Mouse (Mus musculus) intestine, embryonic 16.5 days (tissue): ENCODE measurements at regions not wholly inside any gene's neighbourhood (a gene's known extent, or its start where the extent isn't known, plus 50 kb on each side); places are given as distances from the start of the nearest gene placed in this dataset.
"Not testable (repeated sequence)": the region's sequence is repeated elsewhere in the genome, so short reads cannot be mapped to it uniquely, and the experiment has no call there.

Source experiments
- ATAC-seq: fragments of 200-750 bp; cut with Nextera tagmentation; 2 replicates; pipeline ENCODE4 v1.8.0; 2017; ENCODE audit warnings: moderate TSS enrichment, moderate library complexity
- H3K27ac ChIP-seq: fragments of 300-500 bp; sonication (generic); 2 replicates; pipeline ENCODE4 v1.5.1; 2014; ENCODE audit warnings: mild to moderate bottlenecking, low read length
- H3K27me3 ChIP-seq: fragments of 300-500 bp; sonication (generic); replicated peaks from 2 replicates; pipeline ENCODE4 v1.6.1; 2014; ENCODE audit warnings: low read length, control low read depth, mixed read lengths; ENCODE audit not compliant: control insufficient read depth, insufficient read depth
- H3K36me3 ChIP-seq: fragments of 300-500 bp; sonication (generic); 2 replicates; pipeline ENCODE4 v1.6.1; 2014; ENCODE audit warnings: low read length, control low read depth; ENCODE audit not compliant: control insufficient read depth, insufficient read depth
- H3K4me1 ChIP-seq: fragments of 300-500 bp; sonication (generic); 2 replicates; pipeline ENCODE4 v1.6.1; 2014; ENCODE audit warnings: low read length, control low read depth, mixed read lengths; ENCODE audit not compliant: control insufficient read depth, insufficient read depth
- H3K4me2 ChIP-seq: fragments of 300-500 bp; sonication (generic); 2 replicates; pipeline ENCODE4 v1.6.1; 2014; ENCODE audit warnings: low read depth, low read length, control low read depth
- H3K4me3 ChIP-seq: fragments of 300-500 bp; sonication (generic); 2 replicates; pipeline ENCODE4 v1.5.1; 2014; ENCODE audit warnings: mild to moderate bottlenecking, low read length
- H3K9ac ChIP-seq: fragments of 300-500 bp; sonication (generic); 2 replicates; pipeline ENCODE4 v1.6.1; 2014; ENCODE audit warnings: low read depth, low read length
- H3K9me3 ChIP-seq: fragments of 300-500 bp; sonication (generic); 2 replicates; pipeline ENCODE4 v1.6.1; 2016; ENCODE audit warnings: low read length, control low read depth; ENCODE audit not compliant: control insufficient read depth
- WGBS: fragments of 180-500 bp; shearing (Covaris S2); extraction: QIAGEN DNeasy Blood & Tissue Kit; methylation state at CpG from one replicate; pipeline ENCODE4 v1.1.7; 2014; 5-methylcytosine and 5-hydroxymethylcytosine counted together

- H3K27me3 ChIP-seq = no peaks in the 10 kb centered on the region
- no peak overlapping the region for H3K27ac ChIP-seq
- no peaks in the 10 kb centered on the region for H3K4me1 ChIP-seq
- no peaks in the 10 kb centered on the region for H3K9me3 ChIP-seq
- no peaks in the 10 kb centered on the region for H3K36me3 ChIP-seq
- no peak overlapping the region for H3K9ac ChIP-seq
- H3K4me2 ChIP-seq = no peak overlapping the region
- no peak overlapping the region for H3K4me3 ChIP-seq
- no peak for ATAC-seq
Measured at GRCm38 (mm10) chr14:74259437-74259836, 381.2 kb upstream of the Htr2a start.

- Histone ChIP-seq H3K4me3 (no peak overlapping the region), H3K4me2 (no peak overlapping the region), H3K9ac (no peak overlapping the region), H3K4me1 (no peaks in the 10 kb centered on the region), H3K27me3 (no peaks in the 10 kb centered on the region), H3K9me3 (no peaks in the 10 kb centered on the region), H3K36me3 (no peaks in the 10 kb centered on the region), H3K27ac (no peak overlapping the region)
- no peak for ATAC-seq
- WGBS = 74% methylated on average over 1 of the region's 1 CpGs
Measured at GRCm38 (mm10) chr14:74267086-74267485, 373.6 kb upstream of the Htr2a start.

- Histone ChIP-seq H3K36me3 (no peaks in the 10 kb centered on the region), H3K4me1 (no peaks in the 10 kb centered on the region), H3K27me3 (no peaks in the 10 kb centered on the region), H3K9me3 (no peaks in the 10 kb centered on the region), H3K4me2 (no peak overlapping the region), H3K27ac (no peak overlapping the region), H3K4me3 (no peak overlapping the region), H3K9ac (no peak overlapping the region)
- WGBS = 61% methylated on average over 3 of the region's 3 CpGs
- ATAC-seq = no peak
Measured at GRCm38 (mm10) chr14:74294560-74294959, 346.1 kb upstream of the Htr2a start.

- Histone ChIP-seq H3K9me3 (no peaks in the 10 kb centered on the region), H3K27me3 (no peaks in the 10 kb centered on the region), H3K4me1 (no peaks in the 10 kb centered on the region), H3K36me3 (no peaks in the 10 kb centered on the region), H3K4me3 (no peak overlapping the region), H3K9ac (no peak overlapping the region), H3K27ac (no peak overlapping the region), H3K4me2 (no peak overlapping the region)
- ATAC-seq = no peak
- 80% methylated on average over 3 of the region's 3 CpGs for WGBS
Measured at GRCm38 (mm10) chr14:74304483-74304882, 336.2 kb upstream of the Htr2a start.

GRCm38 (mm10) chr14:74306717-74307307 is 333.8 kb upstream of the Htr2a start:
- no peaks in the 10 kb centered on the region for H3K27me3 ChIP-seq
- H3K4me1 ChIP-seq = no peaks in the 10 kb centered on the region
- WGBS = 86% methylated on average over 16 of the region's 16 CpGs
- ATAC-seq = no peak
- no peak overlapping the region for H3K4me3 ChIP-seq
- no peaks in the 10 kb centered on the region for H3K36me3 ChIP-seq
- H3K4me2 ChIP-seq = no peak overlapping the region
- no peak overlapping the region for H3K9ac ChIP-seq
- no peaks in the 10 kb centered on the region for H3K9me3 ChIP-seq
- H3K27ac ChIP-seq = no peak overlapping the region

- H3K4me3 ChIP-seq, H3K9me3 ChIP-seq, ATAC-seq, H3K9ac ChIP-seq, H3K27me3 ChIP-seq, H3K4me2 ChIP-seq, H3K36me3 ChIP-seq, H3K4me1 ChIP-seq, H3K27ac ChIP-seq: not testable (repeated sequence)
- WGBS = 61% methylated on average over 2 of the region's 2 CpGs
Measured at GRCm38 (mm10) chr14:74309451-74309850, 331.2 kb upstream of the Htr2a start.

- no peak for ATAC-seq
- 71% methylated on average over 1 of the region's 1 CpGs for WGBS
- H3K4me2 ChIP-seq = no peak overlapping the region
Measured at GRCm38 (mm10) chr14:74327291-74327690, 313.3 kb upstream of the Htr2a start.

GRCm38 (mm10) chr14:74350751-74351150 is 289.9 kb upstream of the Htr2a start:
- H3K4me2 ChIP-seq = no peak overlapping the region
- no peaks in the 10 kb centered on the region for H3K36me3 ChIP-seq
- ATAC-seq = no peak

More at GRCm38 (mm10) chr14:74327291-74327690, 313.3 kb upstream of the Htr2a start:
- Histone ChIP-seq H3K27me3 (no peaks in the 10 kb centered on the region), H3K4me1 (no peaks in the 10 kb centered on the region), H3K9ac (no peak overlapping the region), H3K36me3 (no peaks in the 10 kb centered on the region), H3K9me3 (no peaks in the 10 kb centered on the region), H3K27ac (no peak overlapping the region), H3K4me3 (no peak overlapping the region)

GRCm38 (mm10) chr14:74352286-74352685 is 288.4 kb upstream of the Htr2a start:
- Histone ChIP-seq H3K27ac (no peak overlapping the region), H3K4me2 (no peak overlapping the region), H3K9me3 (no peaks in the 10 kb centered on the region), H3K9ac (no peak overlapping the region), H3K4me3 (no peak overlapping the region), H3K4me1 (no peaks in the 10 kb centered on the region), H3K36me3 (no peaks in the 10 kb centered on the region), H3K27me3 (no peaks in the 10 kb centered on the region)
- no peak for ATAC-seq
- WGBS = 24% methylated on average over 1 of the region's 1 CpGs

More at GRCm38 (mm10) chr14:74350751-74351150, 289.9 kb upstream of the Htr2a start:
- Histone ChIP-seq H3K27ac (no peak overlapping the region), H3K4me3 (no peak overlapping the region), H3K27me3 (no peaks in the 10 kb centered on the region), H3K4me1 (no peaks in the 10 kb centered on the region), H3K9ac (no peak overlapping the region), H3K9me3 (no peaks in the 10 kb centered on the region)

- H3K4me3 ChIP-seq = no peak overlapping the region
- no peaks in the 10 kb centered on the region for H3K36me3 ChIP-seq
- H3K4me2 ChIP-seq = no peak overlapping the region
- WGBS = 70% methylated on average over 5 of the region's 5 CpGs
- no peaks in the 10 kb centered on the region for H3K4me1 ChIP-seq
- no peaks in the 10 kb centered on the region for H3K27me3 ChIP-seq
- ATAC-seq = no peak
- no peak overlapping the region for H3K9ac ChIP-seq
- no peaks in the 10 kb centered on the region for H3K9me3 ChIP-seq
- H3K27ac ChIP-seq = no peak overlapping the region
Measured at GRCm38 (mm10) chr14:74358730-74359444, 281.8 kb upstream of the Htr2a start.
